Mouse (Mus musculus): ENCODE data around the gene Ppp2r3a.

GRCm38 (mm10) chr9:101113317-101113716 is 138.3 kb downstream of the Ppp2r3a start:
- TF ChIP-seq CTCF (IDR thresholded peaks at IDR 0.05; ENCODE audit: borderline replicate concordance, control insufficient read depth, extremely low read depth, insufficient read depth, low read length, poor library complexity) (no peak), POLR2A (IDR thresholded peaks at IDR 0.05; ENCODE audit: control insufficient read depth, extremely low read depth, insufficient read depth, low read length, poor library complexity) (no peak)

All from thymus, adult 2 months (tissue).